In the genomic region with DNA sequence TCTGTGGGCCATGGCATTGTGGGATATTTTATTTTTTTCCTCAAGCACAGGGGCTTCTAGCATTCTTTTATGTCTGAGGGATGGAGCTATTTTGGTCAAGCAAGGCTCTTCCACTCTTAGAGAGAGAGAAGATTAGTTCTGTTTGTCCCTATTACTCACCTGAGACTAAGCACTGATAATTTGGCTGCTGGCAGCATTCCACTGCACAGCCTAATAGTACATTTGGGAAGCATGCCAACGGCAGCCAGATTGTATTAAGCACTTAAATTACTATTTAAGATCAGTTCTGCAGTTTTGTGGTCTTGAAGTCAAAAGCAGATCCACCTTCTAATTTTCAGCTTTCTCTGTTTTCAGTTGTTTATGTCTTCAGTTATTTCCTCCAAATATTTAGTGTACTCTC, we compare ENCODE assay signal across 20 mouse cellular contexts.
DNase-seq lines count a peak whose midpoint lies in the region; ATAC-seq lines count a peak whose summit lies in the region.
"Had no signal": no experiment of that assay in that cellular context is flagged by ENCODE, and none has a peak within 500 bp of the region (broad histone marks: within the 10 kb centered on the region; RNA-seq: fewer than 3 reads in every experiment).

No protein-coding gene starts in this region.

- H3K4me3 ChIP-seq in kidney, embryonic 14.5 days (ENCODE audit: low read length), result no peak overlapping the region
- H3K4me3 ChIP-seq in neural tube, embryonic 13.5 days, result no peak overlapping the region
- H3K4me3 ChIP-seq: liver, embryonic 12.5 days; lung, embryonic 15.5 days had no signal

- H3K27me3 ChIP-seq in kidney, embryonic 14.5 days (ENCODE audit: control insufficient read depth, insufficient read depth, low read length), result no peaks in the 10 kb centered on the region
- H3K27me3 ChIP-seq in neural tube, embryonic 13.5 days, result no peaks in the 10 kb centered on the region
- H3K27me3 ChIP-seq: liver, embryonic 12.5 days; lung, embryonic 15.5 days; Patski had no signal

- peak; percentile 1 for DNase-seq in adrenal gland, postnatal 25 days
- no peak for DNase-seq in adrenal gland, postnatal 4 days (ENCODE audit: low spot score in 2 of 2)
- DNase-seq in kidney, postnatal 10 days, result peak; percentile 3
- no peak for DNase-seq in neural tube, embryonic 10.5 days (ENCODE audit: extremely low spot score, low spot score)
- peak; percentile 58 to 66 for DNase-seq in cerebellum, postnatal 36 days
- no peak for DNase-seq in gastrocnemius, postnatal 14 days
- DNase-seq: adrenal gland, postnatal 14 days; heart, adult 18-20 months; heart, postnatal 4 days; kidney, adult 11 months; lung, postnatal 4 days; right cerebral cortex, postnatal 25 days; thymus, adult 2 months had no signal

- H3K9me3 ChIP-seq in kidney, embryonic 14.5 days (ENCODE audit: control insufficient read depth, low read length), result no peaks in the 10 kb centered on the region
- no peaks in the 10 kb centered on the region for H3K9me3 ChIP-seq in neural tube, embryonic 13.5 days
- H3K9me3 ChIP-seq: liver, embryonic 12.5 days; lung, embryonic 15.5 days had no signal

- intact Hi-C loops in gastrocnemius, postnatal 14 days (cut with DNase I; ENCODE audit: low total_unique reads), result no loop called here

- 77% methylated on average over 1 of the region's 1 CpGs for WGBS in kidney, embryonic 14.5 days
- 45% methylated on average over 1 of the region's 1 CpGs for WGBS in neural tube, embryonic 13.5 days

- H3K27ac ChIP-seq in kidney, embryonic 14.5 days (ENCODE audit: low read depth, low read length), result no peak overlapping the region
- H3K27ac ChIP-seq in neural tube, embryonic 13.5 days (replicated peaks), result 0 out of 2 replicates have a peak overlapping the region, but pooled peaks have one; percentile 11
- H3K27ac ChIP-seq: kidney, postnatal 0 days; liver, embryonic 12.5 days; lung, embryonic 15.5 days had no signal

- no peaks in the 10 kb centered on the region for H3K4me1 ChIP-seq in kidney, embryonic 14.5 days (ENCODE audit: control insufficient read depth, insufficient read depth, low read length)
- H3K4me1 ChIP-seq in neural tube, embryonic 13.5 days (replicated peaks), result peaks cover 8% of the 10 kb centered on the region; the same call in 1 of the 2 replicates
- H3K4me1 ChIP-seq: liver, embryonic 12.5 days; lung, embryonic 15.5 days had no signal

- H3K4me2 ChIP-seq in kidney, embryonic 14.5 days (replicated peaks; ENCODE audit: low read depth, low read length), result no peak overlapping the region
- H3K4me2 ChIP-seq in neural tube, embryonic 13.5 days, result no peak overlapping the region
- H3K4me2 ChIP-seq: liver, embryonic 12.5 days; lung, embryonic 15.5 days had no signal

- no peak for ATAC-seq in kidney, embryonic 14.5 days (ENCODE audit: low FRiP score, low TSS enrichment)
- no peak for ATAC-seq in neural tube, embryonic 13.5 days (ENCODE audit: low read depth)
- ATAC-seq: activated CD4-positive, CD25-positive, alpha-beta regulatory T cell, adult 4 months; liver, embryonic 12.5 days; Patski had no signal

- H3K9ac ChIP-seq in kidney, embryonic 14.5 days (ENCODE audit: low read depth, low read length), result no peak overlapping the region
- H3K9ac ChIP-seq in neural tube, embryonic 13.5 days, result no peak overlapping the region
- H3K9ac ChIP-seq: liver, embryonic 12.5 days; lung, embryonic 15.5 days had no signal

- H3K36me3 ChIP-seq in kidney, embryonic 14.5 days (ENCODE audit: control insufficient read depth, insufficient read depth, low read length), result no peaks in the 10 kb centered on the region
- H3K36me3 ChIP-seq in neural tube, embryonic 13.5 days, result no peaks in the 10 kb centered on the region
- H3K36me3 ChIP-seq: liver, embryonic 12.5 days; lung, embryonic 15.5 days had no signal

Comparison
In these comparisons a context has a peak if more than half of its experiments do, and no peak if none do; other contexts are left out.
1. DNase-seq: peak in adrenal gland, postnatal 25 days (single experiment), kidney, postnatal 10 days (single experiment) and cerebellum, postnatal 36 days (2 of 2); none in adrenal gland, postnatal 4 days (0 of 2), neural tube, embryonic 10.5 days (single experiment) and gastrocnemius, postnatal 14 days (single experiment).